Mouse (Mus musculus) adrenal gland, postnatal 36 days (tissue): ENCODE measurements at regions not wholly inside any gene's neighbourhood (a gene's known extent, or its start where the extent isn't known, plus 50 kb on each side); places are given as distances from the start of the nearest gene placed in this dataset.
"Not testable (repeated sequence)": the region's sequence is repeated elsewhere in the genome, so short reads cannot be mapped to it uniquely, and the experiment has no call there.

ENCODE experiments used
- DNase-seq, 2 experiments: peaks; one replicate each; pipeline ENCODE4 v3.0.0; 2021; ENCODE audit warnings: mixed read lengths in 1 of 2

GRCm38 (mm10) chr5:4355609-4356224 is 163.6 kb downstream of the Mterf1b start:
- DNase-seq = no peak

- not testable (repeated sequence) for DNase-seq
These were observed 164.5 kb downstream of the Mterf1b start for GRCm38 (mm10) chr5:4356555-4357273.

GRCm38 (mm10) chr5:4361547-4361946 is 169.4 kb downstream of the Mterf1b start:
- DNase-seq = not testable (repeated sequence)

- not testable (repeated sequence) for DNase-seq
These were observed 192.6 kb downstream of the Mterf1b start for GRCm38 (mm10) chr5:4384719-4385118.

GRCm38 (mm10) chr5:4391083-4391482 is 198.9 kb downstream of the Mterf1b start:
- no peak for DNase-seq

- DNase-seq = not testable (repeated sequence)
These were observed 202.3 kb downstream of the Mterf1b start for GRCm38 (mm10) chr5:4394353-4395052.

- DNase-seq = no peak
These were observed 205.9 kb downstream of the Mterf1b start for GRCm38 (mm10) chr5:4398087-4398486.

GRCm38 (mm10) chr5:4417761-4418160 is 225.6 kb downstream of the Mterf1b start:
- no peak for DNase-seq
